ENCODE assay signal across 28 mouse cellular contexts in genomic region chr13:36431974-36432518, GRCm38 (mm10).
DNase-seq lines count a peak whose midpoint lies in the region; ATAC-seq and TF ChIP-seq lines count a peak whose summit lies in the region.
"Had no signal": no experiment of that assay in that cellular context is flagged by ENCODE, and none has a peak within 500 bp of the region (broad histone marks: within the 10 kb centered on the region; RNA-seq: fewer than 3 reads in every experiment).

No protein-coding gene starts in this region.

- WGBS in kidney, adult 2 months: 76% methylated on average over 8 of the region's 8 CpGs
- WGBS in liver, adult 2 months: 76% methylated on average over 8 of the region's 8 CpGs
- 78% methylated on average over 8 of the region's 8 CpGs for WGBS in liver, postnatal 0 days (ENCODE audit: insufficient replicate concordance)
- 63% methylated on average over 8 of the region's 8 CpGs for WGBS in intestine, embryonic 15.5 days

- no peak for TF ChIP-seq EP300 in liver, postnatal 0 days (IDR thresholded peaks at IDR 0.05; ENCODE audit: low read depth)

- H3K9me3 ChIP-seq in liver, postnatal 0 days (ENCODE audit: low read length): no peaks in the 10 kb centered on the region
- H3K9me3 ChIP-seq in intestine, embryonic 15.5 days: no peaks in the 10 kb centered on the region
- H3K9me3 ChIP-seq: forebrain, embryonic 10.5 days; heart, embryonic 13.5 days; hindbrain, embryonic 12.5 days; limb, embryonic 15.5 days; liver, embryonic 15.5 days; neural tube, embryonic 12.5 days had no signal

- H3K36me3 ChIP-seq in kidney, adult 2 months (ENCODE audit: control insufficient read depth, insufficient read depth, low read length): no peaks in the 10 kb centered on the region
- no peaks in the 10 kb centered on the region for H3K36me3 ChIP-seq in liver, adult 2 months (ENCODE audit: control insufficient read depth, insufficient read depth, low read length)
- no peaks in the 10 kb centered on the region for H3K36me3 ChIP-seq in liver, postnatal 0 days (replicated peaks; ENCODE audit: insufficient read depth, low read length)
- H3K36me3 ChIP-seq in intestine, embryonic 15.5 days: no peaks in the 10 kb centered on the region
- H3K36me3 ChIP-seq: forebrain, embryonic 10.5 days; heart, embryonic 13.5 days; hindbrain, embryonic 12.5 days; limb, embryonic 15.5 days; liver, embryonic 15.5 days; neural tube, embryonic 12.5 days had no signal

- peak; percentile 30 to 75 for DNase-seq in adrenal gland, adult (ENCODE audit: inconsistent age in 2 of 2, low spot score in 1 of 2)
- no peak for DNase-seq in adrenal gland, adult 18-20 months (ENCODE audit: low spot score in 2 of 2)
- DNase-seq in kidney, adult 2 months: peak; percentile 75
- DNase-seq in kidney, postnatal 10 days: no peak
- DNase-seq in liver, adult 2 months (ENCODE audit: extremely low read depth, low read depth, low spot score): peak; percentile 71
- DNase-seq in liver, postnatal 0 days: no peak
- DNase-seq: cerebellum, adult 11-12 months; cerebellum, postnatal 10 days; gastrocnemius, postnatal 25 days; heart, adult 2 months; heart, postnatal 14 days; layer of hippocampus, adult 9-11 months; left cerebral cortex, postnatal 4 days; lung, postnatal 4 days; midbrain, embryonic 14.5 days; right cerebral cortex, postnatal 25 days; spleen, adult 18-20 months; thymus, adult 18-20 months; thymus, postnatal 36 days had no signal

- H3K27me3 ChIP-seq in kidney, adult 2 months (replicated peaks; ENCODE audit: control insufficient read depth, insufficient read depth, low read length): no peaks in the 10 kb centered on the region
- H3K27me3 ChIP-seq in liver, adult 2 months (ENCODE audit: control insufficient read depth, insufficient read depth, low read length): no peaks in the 10 kb centered on the region
- H3K27me3 ChIP-seq in liver, postnatal 0 days (ENCODE audit: insufficient read depth, low read length): no peaks in the 10 kb centered on the region
- no peaks in the 10 kb centered on the region for H3K27me3 ChIP-seq in intestine, embryonic 15.5 days (replicated peaks)
- H3K27me3 ChIP-seq: heart, embryonic 13.5 days; hindbrain, embryonic 12.5 days; limb, embryonic 15.5 days; liver, embryonic 15.5 days; neural tube, embryonic 12.5 days had no signal

- no peak overlapping the region for H3K9ac ChIP-seq in liver, adult 2 months (ENCODE audit: low read depth, low read length)
- H3K9ac ChIP-seq in liver, postnatal 0 days (replicated peaks): no peak overlapping the region
- H3K9ac ChIP-seq in intestine, embryonic 15.5 days: no peak overlapping the region
- H3K9ac ChIP-seq: heart, embryonic 13.5 days; hindbrain, embryonic 12.5 days; limb, embryonic 15.5 days; liver, embryonic 15.5 days; neural tube, embryonic 12.5 days had no signal

- no peak for TF ChIP-seq CTCF in kidney, adult 2 months (conservative IDR thresholded peaks at IDR 0.05; ENCODE audit: insufficient read depth, insufficient read length, low read depth, low read length)
- TF ChIP-seq CTCF in liver, adult 2 months (IDR thresholded peaks at IDR 0.05; ENCODE audit: low read depth, low read length): no peak
- TF ChIP-seq CTCF in liver, postnatal 0 days (IDR thresholded peaks at IDR 0.05; ENCODE audit: low read depth): no peak

- peaks cover 8% of the 10 kb centered on the region for H3K4me1 ChIP-seq in kidney, adult 2 months (ENCODE audit: control insufficient read depth, insufficient read depth, low read length)
- H3K4me1 ChIP-seq in liver, adult 2 months (ENCODE audit: control insufficient read depth, insufficient read depth, low read length): peaks cover 1% of the 10 kb centered on the region; the same call in 1 of the 2 replicates
- no peaks in the 10 kb centered on the region for H3K4me1 ChIP-seq in liver, postnatal 0 days (ENCODE audit: insufficient read depth)
- no peaks in the 10 kb centered on the region for H3K4me1 ChIP-seq in intestine, embryonic 15.5 days (replicated peaks)
- H3K4me1 ChIP-seq: heart, embryonic 13.5 days; hindbrain, embryonic 12.5 days; limb, embryonic 15.5 days; liver, embryonic 15.5 days; neural tube, embryonic 12.5 days had no signal

- no peak overlapping the region for H3K4me3 ChIP-seq in kidney, adult 2 months (ENCODE audit: insufficient read depth, low read depth, low read length)
- H3K4me3 ChIP-seq in liver, adult 2 months (ENCODE audit: insufficient read depth, low read depth, low read length): no peak overlapping the region
- no peak overlapping the region for H3K4me3 ChIP-seq in liver, postnatal 0 days (ENCODE audit: low read depth, low read length)
- no peak overlapping the region for H3K4me3 ChIP-seq in intestine, embryonic 15.5 days (replicated peaks)
- H3K4me3 ChIP-seq: forebrain, embryonic 10.5 days; heart, adult 2 months; heart, embryonic 13.5 days; hindbrain, embryonic 12.5 days; limb, embryonic 15.5 days; liver, embryonic 15.5 days; neural tube, embryonic 12.5 days had no signal

- H3K27ac ChIP-seq in kidney, adult 2 months (ENCODE audit: insufficient read depth, low read depth, low read length): no peak overlapping the region
- H3K27ac ChIP-seq in liver, adult 2 months (replicated peaks; ENCODE audit: insufficient read depth, low read depth, low read length): no peak overlapping the region
- H3K27ac ChIP-seq in liver, postnatal 0 days (ENCODE audit: low read depth): no peak overlapping the region
- no peak overlapping the region for H3K27ac ChIP-seq in intestine, embryonic 15.5 days
- H3K27ac ChIP-seq: forebrain, embryonic 10.5 days; heart, adult 2 months; heart, embryonic 13.5 days; hindbrain, embryonic 12.5 days; limb, embryonic 15.5 days; liver, embryonic 15.5 days; neural tube, embryonic 12.5 days had no signal

- H3K79me2 ChIP-seq in liver, adult 2 months (ENCODE audit: control insufficient read depth, insufficient read depth, low read length): no peaks in the 10 kb centered on the region

- ATAC-seq in liver, postnatal 0 days: no peak
- no peak for ATAC-seq in intestine, embryonic 15.5 days
- ATAC-seq: activated CD4-positive, CD25-positive, alpha-beta regulatory T cell, adult 4 months; forebrain, embryonic 16.5 days had no signal

- TF ChIP-seq POLR2A in kidney, adult 2 months (IDR thresholded peaks at IDR 0.05; ENCODE audit: low read depth, low read length): no peak
- TF ChIP-seq POLR2A in liver, adult 2 months (IDR thresholded peaks at IDR 0.05; ENCODE audit: extremely low read depth, insufficient read depth, low read length): no peak

- no peak overlapping the region for H3K4me2 ChIP-seq in liver, postnatal 0 days (ENCODE audit: low read depth, low read length)
- H3K4me2 ChIP-seq in intestine, embryonic 15.5 days (replicated peaks): no peak overlapping the region
- H3K4me2 ChIP-seq: heart, embryonic 13.5 days; hindbrain, embryonic 12.5 days; limb, embryonic 15.5 days; liver, embryonic 15.5 days; neural tube, embryonic 12.5 days had no signal

Comparison
In these comparisons a context has a peak if more than half of its experiments do, and no peak if none do; other contexts are left out.
1. DNase-seq: peak in adrenal gland, adult (2 of 2), kidney, adult 2 months (single experiment) and liver, adult 2 months (single experiment); none in adrenal gland, adult 18-20 months (0 of 2), kidney, postnatal 10 days (single experiment) and liver, postnatal 0 days (single experiment).